Mouse (Mus musculus) neural tube, embryonic 11.5 days (tissue): Measurements from ENCODE around the gene Ywhae. TPM values are rescaled to one million over a fixed set of nuclear protein-coding genes. Genes with fewer than 3 reads are reported as not detected.

ENCODE experiments used
- ATAC-seq: fragments of 200-750 bp; cut with Nextera tagmentation; 2 replicates; pipeline ENCODE4 v1.8.0; 2017; ENCODE audit warnings: moderate number of reproducible peaks, mild to moderate bottlenecking, moderate TSS enrichment, moderate library complexity; ENCODE audit not compliant: insufficient read depth, low FRiP score, low TSS enrichment
- DNase-seq: peaks from one replicate; pipeline ENCODE4 v3.0.0-alpha.2; 2015; ENCODE audit warnings: low spot score
- H3K27ac ChIP-seq: fragments of 300-500 bp; sonication (generic); 2 replicates; pipeline ENCODE4 v1.5.1; 2014; ENCODE audit warnings: low read depth, mild to moderate bottlenecking, low read length
- H3K27me3 ChIP-seq: fragments of 300-500 bp; sonication (generic); 2 replicates; pipeline ENCODE4 v1.6.1; 2014; ENCODE audit warnings: mild to moderate bottlenecking, low read length, mixed read lengths; ENCODE audit not compliant: control insufficient read depth, insufficient read depth
- H3K36me3 ChIP-seq: fragments of 300-500 bp; sonication (generic); 2 replicates; pipeline ENCODE4 v1.6.1; 2014; ENCODE audit warnings: mild to moderate bottlenecking, low read length, moderate library complexity, mixed read lengths; ENCODE audit not compliant: control insufficient read depth, insufficient read depth
- H3K4me1 ChIP-seq: fragments of 300-500 bp; sonication (generic); 2 replicates; pipeline ENCODE4 v1.6.1; 2014; ENCODE audit warnings: low read length, mixed read lengths; ENCODE audit not compliant: control insufficient read depth, insufficient read depth
- H3K4me2 ChIP-seq: fragments of 300-500 bp; sonication (generic); 2 replicates; pipeline ENCODE4 v1.6.1; 2014; ENCODE audit warnings: low read depth, mild to moderate bottlenecking, moderate library complexity
- H3K4me3 ChIP-seq: fragments of 300-500 bp; sonication (generic); 2 replicates; pipeline ENCODE4 v1.5.1; 2014; ENCODE audit warnings: low read depth, low read length
- H3K9ac ChIP-seq: fragments of 300-500 bp; sonication (generic); 2 replicates; pipeline ENCODE4 v1.6.1; 2014; ENCODE audit warnings: mild to moderate bottlenecking, low read length
- H3K9me3 ChIP-seq: fragments of 300-500 bp; sonication (generic); 2 replicates; pipeline ENCODE4 v1.6.1; 2016; ENCODE audit warnings: low read length; ENCODE audit not compliant: control insufficient read depth
- whole genome bisulfite sequencing: fragments of 180-500 bp; shearing (Covaris S2); extraction: QIAGEN DNeasy Blood & Tissue Kit; methylation state at CpG from one replicate; pipeline ENCODE4 v1.1.7; 2014; 5-methylcytosine and 5-hydroxymethylcytosine counted together
- polyA plus RNA-seq: library from polyadenylated mRNA; unstranded; fragments of >200 nt; fragmentation: Nextera tagmentation; extraction: Ambion mirVana; gene quantifications from 2 replicates; pipeline ENCODE4 v1.2.1, GENCODE M21; 2014

Gene Ywhae
- polyA plus RNA-seq, 1 experiment from 2014 or later: 1,480 TPM

GRCm38 (mm10) chr11:75811900-75812299, 79.2 kb downstream of the Ywhae start:
- Histone ChIP-seq H3K4me2 (no peak overlapping the region), H3K9me3 (no peaks in the 10 kb centered on the region), H3K36me3 (no peaks in the 10 kb centered on the region), H3K9ac (no peak overlapping the region), H3K27me3 (no peaks in the 10 kb centered on the region), H3K4me1 (no peaks in the 10 kb centered on the region), H3K4me3 (no peak overlapping the region), H3K27ac (no peak overlapping the region)
- ATAC-seq: no peak
- no peak for DNase-seq
- 67% methylated on average over 3 of the region's 3 CpGs for WGBS

GRCm38 (mm10) chr11:75813085-75813484, 80.4 kb downstream of the Ywhae start:
- Histone ChIP-seq H3K9ac (no peak overlapping the region), H3K4me2 (no peak overlapping the region), H3K4me1 (no peaks in the 10 kb centered on the region), H3K4me3 (no peak overlapping the region), H3K9me3 (no peaks in the 10 kb centered on the region), H3K36me3 (no peaks in the 10 kb centered on the region), H3K27me3 (no peaks in the 10 kb centered on the region), H3K27ac (no peak overlapping the region)
- 53% methylated on average over 10 of the region's 10 CpGs for WGBS
- DNase-seq (no peak), ATAC-seq (no peak)

Other genes starting within 250 kb of the Ywhae start
- gene Prpf8, start 246.1 kb upstream of the Ywhae start, polyA plus RNA-seq: 113 and 123 TPM in 2 replicates
- gene Rilp, start 222.8 kb upstream of the Ywhae start, polyA plus RNA-seq: 0.50 and 0.56 TPM in 2 replicates
- gene Scarf1, start 219.3 kb upstream of the Ywhae start, polyA plus RNA-seq: 4.4 and 4.8 TPM in 2 replicates
- gene Slc43a2, start 201.2 kb upstream of the Ywhae start, polyA plus RNA-seq: 5.6 and 6.6 TPM in 2 replicates
- gene Pitpna, start 144.8 kb upstream of the Ywhae start, polyA plus RNA-seq: 90.5 TPM in 2 replicates
- gene Inpp5k, start 101.9 kb upstream of the Ywhae start, polyA plus RNA-seq: 26.2 and 28.4 TPM in 2 replicates
- gene Myo1c, start 82.4 kb upstream of the Ywhae start, polyA plus RNA-seq: 13.0 and 13.8 TPM in 2 replicates
- gene Crk, start 53.6 kb upstream of the Ywhae start, polyA plus RNA-seq: 125 and 134 TPM in 2 replicates
- 0.23 and 0.26 TPM in 2 replicates for gene Doc2b, start 63.2 kb downstream of the Ywhae start, polyA plus RNA-seq
- 1.2 and 2.0 TPM in 2 replicates for gene Rph3al, start 205.6 kb downstream of the Ywhae start, polyA plus RNA-seq